Mouse (Mus musculus) limb, embryonic 13.5 days (tissue): ENCODE data around the gene Foxk2. TPM values are rescaled to one million over a fixed set of nuclear protein-coding genes. Genes with fewer than 3 reads are reported as not detected.

Source experiments
- ATAC-seq: fragments of 200-750 bp; cut with Nextera tagmentation; 2 replicates; pipeline ENCODE4 v1.8.0; 2017; ENCODE audit warnings: low read depth, moderate number of reproducible peaks, moderate TSS enrichment; ENCODE audit not compliant: low FRiP score
- H3K27ac ChIP-seq: fragments of 300-500 bp; sonication (generic); 2 replicates; pipeline ENCODE4 v1.5.1; 2015; ENCODE audit warnings: inconsistent platforms, mild to moderate bottlenecking, moderate library complexity
- H3K27me3 ChIP-seq: fragments of 300-500 bp; sonication (generic); 2 replicates; pipeline ENCODE4 v1.6.1; 2015; ENCODE audit warnings: mild to moderate bottlenecking, inconsistent platforms
- H3K36me3 ChIP-seq: fragments of 300-500 bp; sonication (generic); 2 replicates; pipeline ENCODE4 v1.6.1; 2015; ENCODE audit warnings: inconsistent platforms, mild to moderate bottlenecking, moderate library complexity
- H3K4me1 ChIP-seq: fragments of 300-500 bp; sonication (generic); 2 replicates; pipeline ENCODE4 v1.6.1; 2015; ENCODE audit warnings: inconsistent platforms
- H3K4me2 ChIP-seq: fragments of 300-500 bp; sonication (generic); replicated peaks from 2 replicates; pipeline ENCODE4 v1.6.1; 2015; ENCODE audit warnings: inconsistent platforms, mild to moderate bottlenecking, moderate library complexity
- H3K4me3 ChIP-seq: fragments of 300-500 bp; sonication (generic); 2 replicates; pipeline ENCODE4 v1.5.1; 2015; ENCODE audit warnings: moderate library complexity, mild to moderate bottlenecking, inconsistent platforms
- H3K9ac ChIP-seq: fragments of 300-500 bp; sonication (generic); 2 replicates; pipeline ENCODE4 v1.6.1; 2015; ENCODE audit warnings: mild to moderate bottlenecking, inconsistent platforms
- H3K9me3 ChIP-seq: fragments of 300-500 bp; sonication (generic); 2 replicates; pipeline ENCODE4 v1.6.1; 2016; ENCODE audit warnings: inconsistent platforms
- WGBS: fragments of 180-500 bp; shearing (Covaris S2); methylation state at CpG from one replicate; pipeline ENCODE4 v1.1.7; 2015; 5-methylcytosine and 5-hydroxymethylcytosine counted together
- polyA plus RNA-seq: library from polyadenylated mRNA; unstranded; fragments of >200 nt; fragmentation: Nextera tagmentation; extraction: Ambion mirVana; gene quantifications from 2 replicates; pipeline ENCODE4 v1.2.1, GENCODE M21; 2015

Gene Foxk2
- 8.9 and 9.2 TPM in 2 replicates for polyA plus RNA-seq

DNA sequence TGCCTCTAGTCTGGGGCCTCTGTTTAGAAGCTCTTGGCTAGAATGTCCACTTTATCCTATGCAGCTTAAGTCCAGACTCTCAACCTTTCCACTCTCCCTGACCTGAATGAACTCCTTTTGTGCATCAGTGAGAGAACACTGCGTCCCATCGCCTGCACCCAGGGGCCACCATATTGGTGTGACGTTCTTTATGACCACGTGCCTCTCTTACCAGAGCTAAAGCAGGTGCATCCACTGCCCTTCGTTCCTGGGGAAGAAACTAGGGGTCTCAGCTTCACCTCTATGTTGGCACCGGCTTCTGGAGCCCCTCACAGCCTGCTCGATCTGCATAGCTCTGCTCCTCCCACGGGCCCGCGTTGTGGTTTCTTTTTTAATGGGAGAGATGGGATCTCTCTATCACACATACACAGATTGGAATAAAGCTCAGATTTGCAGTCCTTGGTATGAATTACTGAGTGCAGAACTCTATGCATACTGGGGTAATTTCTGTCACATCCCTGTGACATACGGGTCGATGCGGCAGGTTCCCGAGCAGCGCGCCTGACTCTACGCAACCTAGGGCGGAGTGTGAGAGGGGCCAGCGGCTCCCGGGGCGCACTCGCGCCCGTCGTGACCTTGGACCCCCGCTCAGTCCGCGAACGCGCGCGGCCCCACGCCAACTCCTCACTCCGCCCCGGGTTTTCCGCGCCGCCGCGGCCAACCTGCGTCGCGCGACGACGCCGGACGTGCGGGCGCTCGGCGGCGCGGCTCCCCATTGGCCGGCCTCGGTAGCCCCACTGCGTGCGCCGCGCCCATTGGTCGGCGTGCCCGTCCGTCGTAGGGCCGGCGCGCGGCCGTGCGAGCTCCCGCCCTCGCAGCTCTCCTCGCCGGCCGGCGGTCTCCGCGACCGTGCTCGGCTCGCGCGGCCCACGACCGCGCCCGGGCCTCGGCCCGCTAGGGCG is at the start of gene Foxk2:
Foxk2 (plus strand) TSS at position 831 of the 941 bp plus-strand sequence.
- Histone ChIP-seq H3K4me2 (peak within 1 kb of the TSS; percentile 93), H3K36me3 (peaks cover 50% of the 10 kb centered on the region), H3K27ac (peak within 1 kb of the TSS; percentile 76), H3K9me3 (no peaks in the 10 kb centered on the region), H3K4me1 (peaks cover 24% of the 10 kb centered on the region), H3K4me3 (peak within 1 kb of the TSS; percentile 99), H3K9ac (peak within 1 kb of the TSS; percentile 98), H3K27me3 (no peaks in the 10 kb centered on the region)
- peak; percentile 98 for ATAC-seq
- under 1% methylated on average over 78 of the region's 91 CpGs for WGBS

- 93% methylated on average over 3 of the region's 3 CpGs for WGBS
- no peak overlapping the region for H3K4me3 ChIP-seq
- H3K9ac ChIP-seq = no peak overlapping the region
- H3K27ac ChIP-seq = no peak overlapping the region
- H3K9me3 ChIP-seq = no peaks in the 10 kb centered on the region
- H3K27me3 ChIP-seq = no peaks in the 10 kb centered on the region
- no peak overlapping the region for H3K4me2 ChIP-seq
- ATAC-seq = no peak
- H3K36me3 ChIP-seq = peaks cover 69% of the 10 kb centered on the region
- H3K4me1 ChIP-seq = no peaks in the 10 kb centered on the region
These were observed 43.0 kb upstream of the Foxk2 start for GRCm38 (mm10) chr11:121216831-121217230.

DNA sequence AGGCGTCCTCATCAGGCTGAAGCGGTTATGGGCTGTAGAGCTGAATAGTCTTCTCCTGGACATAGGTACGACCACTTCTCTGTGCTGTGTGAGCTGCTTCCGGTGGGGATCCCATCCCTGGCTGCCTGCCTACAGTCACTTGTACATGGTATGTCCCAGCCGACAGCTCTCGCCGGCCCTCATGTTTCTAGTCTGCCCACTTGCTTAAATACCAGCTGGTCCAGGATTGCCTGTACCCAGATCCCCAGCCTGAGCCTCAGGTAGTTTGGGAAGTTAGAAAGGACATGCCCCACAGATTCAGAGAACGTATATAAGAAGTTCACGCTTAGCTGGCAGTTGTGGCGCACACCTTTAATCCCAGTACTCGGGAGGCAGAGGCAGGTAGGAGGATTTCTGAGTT is 40.0 kb upstream of the Foxk2 start:
- H3K9me3 ChIP-seq = no peaks in the 10 kb centered on the region
- no peaks in the 10 kb centered on the region for H3K27me3 ChIP-seq
- H3K4me3 ChIP-seq = no peak overlapping the region
- 89% methylated on average over 11 of the region's 11 CpGs for WGBS
- no peak overlapping the region for H3K9ac ChIP-seq
- no peaks in the 10 kb centered on the region for H3K4me1 ChIP-seq
- ATAC-seq = no peak
- H3K27ac ChIP-seq = no peak overlapping the region
- H3K4me2 ChIP-seq = no peak overlapping the region
- H3K36me3 ChIP-seq = peaks cover 84% of the 10 kb centered on the region

DNA sequence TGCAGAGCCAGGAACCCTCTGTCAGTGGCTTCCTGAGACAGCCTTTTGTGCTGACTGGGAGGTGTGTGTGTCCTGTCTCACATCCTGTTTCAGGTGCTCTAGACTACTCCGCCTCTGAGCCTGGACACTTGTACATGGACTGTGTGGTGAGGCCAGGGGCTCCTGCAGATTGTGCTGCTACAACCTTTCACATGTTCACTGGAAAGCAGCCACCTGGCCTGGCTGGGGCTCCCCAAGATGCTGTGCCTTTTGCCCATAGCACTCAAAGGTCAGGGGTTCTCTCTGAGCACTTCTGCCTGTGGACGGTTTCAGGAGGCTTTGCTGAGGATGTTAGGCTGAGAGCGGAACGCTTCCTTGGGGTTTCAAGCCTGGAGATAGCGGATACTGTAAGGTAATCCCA is 39.0 kb upstream of the Foxk2 start:
- Histone ChIP-seq H3K9me3 (no peaks in the 10 kb centered on the region), H3K4me2 (no peak overlapping the region), H3K4me1 (no peaks in the 10 kb centered on the region), H3K36me3 (peaks cover 92% of the 10 kb centered on the region), H3K9ac (no peak overlapping the region), H3K27ac (no peak overlapping the region), H3K27me3 (no peaks in the 10 kb centered on the region), H3K4me3 (no peak overlapping the region)
- no peak for ATAC-seq
- WGBS = 90% methylated on average over 5 of the region's 5 CpGs

- no peaks in the 10 kb centered on the region for H3K27me3 ChIP-seq
- 88% methylated on average over 6 of the region's 6 CpGs for WGBS
- H3K9me3 ChIP-seq = no peaks in the 10 kb centered on the region
- no peak overlapping the region for H3K9ac ChIP-seq
- H3K4me1 ChIP-seq = no peaks in the 10 kb centered on the region
- no peak overlapping the region for H3K27ac ChIP-seq
- peaks cover 92% of the 10 kb centered on the region for H3K36me3 ChIP-seq
- no peak for ATAC-seq
- H3K4me2 ChIP-seq = no peak overlapping the region
- H3K4me3 ChIP-seq = no peak overlapping the region
These were observed 38.3 kb upstream of the Foxk2 start for GRCm38 (mm10) chr11:121221321-121222010.

- no peaks in the 10 kb centered on the region for H3K9me3 ChIP-seq
- peaks cover 40% of the 10 kb centered on the region for H3K36me3 ChIP-seq
- H3K27me3 ChIP-seq = no peaks in the 10 kb centered on the region
- 24% methylated on average over 21 of the region's 21 CpGs for WGBS
- H3K4me3 ChIP-seq = peak overlapping the region; percentile 77
- peak overlapping the region; percentile 72; the same call in 1 of the 2 replicates for H3K27ac ChIP-seq
- H3K9ac ChIP-seq = peak overlapping the region; percentile 79
- H3K4me2 ChIP-seq = peak overlapping the region; percentile 87
- no peak for ATAC-seq
- peaks cover 10% of the 10 kb centered on the region for H3K4me1 ChIP-seq
These were observed 31.4 kb upstream of the Foxk2 start for GRCm38 (mm10) chr11:121228129-121229017.

GRCm38 (mm10) chr11:121229018-121229439 is 30.8 kb upstream of the Foxk2 start, which contains the start of gene Cybc1:
TSS of gene Cybc1 (minus strand) at chr11:121229322.
- peak within 1 kb of the TSS; percentile 72; the same call in 1 of the 2 replicates for H3K27ac ChIP-seq
- under 1% methylated on average over 23 of the region's 23 CpGs for WGBS
- ATAC-seq = peak; percentile 87

DNA sequence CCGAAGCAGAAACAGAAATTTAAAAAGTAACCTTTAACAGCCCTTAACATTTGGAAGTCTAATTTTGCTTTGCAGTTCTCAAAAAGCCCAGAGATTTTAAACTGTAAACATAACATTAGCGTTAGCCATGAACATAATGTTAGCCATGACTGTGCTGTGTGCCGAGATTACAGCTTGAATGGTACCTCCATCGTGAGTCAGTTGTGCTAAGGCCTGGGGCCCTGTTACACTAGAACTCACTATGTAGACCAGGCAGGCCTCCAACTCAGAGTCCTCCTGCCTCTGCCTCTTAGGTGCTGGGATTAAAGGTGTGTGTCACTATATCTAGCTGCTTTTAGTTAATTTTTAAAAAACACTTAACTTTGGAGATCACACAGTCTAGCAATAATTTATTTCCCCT is 28.6 kb upstream of the Foxk2 start:
- Histone ChIP-seq H3K9ac (no peak overlapping the region), H3K27ac (no peak overlapping the region), H3K9me3 (no peaks in the 10 kb centered on the region), H3K4me2 (no peak overlapping the region), H3K36me3 (peaks cover 12% of the 10 kb centered on the region; the same call in 1 of the 2 replicates), H3K4me1 (peaks cover 16% of the 10 kb centered on the region), H3K27me3 (no peaks in the 10 kb centered on the region), H3K4me3 (no peak overlapping the region)
- 79% methylated on average over 4 of the region's 4 CpGs for WGBS
- ATAC-seq = no peak

More at GRCm38 (mm10) chr11:121229018-121229439, 30.8 kb upstream of the Foxk2 start, which contains the start of gene Cybc1:
- Histone ChIP-seq H3K36me3 (peaks cover 33% of the 10 kb centered on the region), H3K9ac (peak within 1 kb of the TSS; percentile 79), H3K4me3 (peak within 1 kb of the TSS; percentile 77), H3K9me3 (no peaks in the 10 kb centered on the region), H3K4me1 (peaks cover 10% of the 10 kb centered on the region), H3K27me3 (no peaks in the 10 kb centered on the region), H3K4me2 (peak within 1 kb of the TSS; percentile 87)

GRCm38 (mm10) chr11:121231628-121232291 is 28.0 kb upstream of the Foxk2 start:
- ATAC-seq = no peak
- Histone ChIP-seq H3K9ac (no peak overlapping the region), H3K9me3 (no peaks in the 10 kb centered on the region), H3K4me2 (no peak overlapping the region), H3K36me3 (peaks cover 6% of the 10 kb centered on the region; the same call in 1 of the 2 replicates), H3K4me1 (peaks cover 18% of the 10 kb centered on the region), H3K4me3 (no peak overlapping the region), H3K27ac (no peak overlapping the region), H3K27me3 (no peaks in the 10 kb centered on the region)
- WGBS = 58% methylated on average over 4 of the region's 4 CpGs

DNA sequence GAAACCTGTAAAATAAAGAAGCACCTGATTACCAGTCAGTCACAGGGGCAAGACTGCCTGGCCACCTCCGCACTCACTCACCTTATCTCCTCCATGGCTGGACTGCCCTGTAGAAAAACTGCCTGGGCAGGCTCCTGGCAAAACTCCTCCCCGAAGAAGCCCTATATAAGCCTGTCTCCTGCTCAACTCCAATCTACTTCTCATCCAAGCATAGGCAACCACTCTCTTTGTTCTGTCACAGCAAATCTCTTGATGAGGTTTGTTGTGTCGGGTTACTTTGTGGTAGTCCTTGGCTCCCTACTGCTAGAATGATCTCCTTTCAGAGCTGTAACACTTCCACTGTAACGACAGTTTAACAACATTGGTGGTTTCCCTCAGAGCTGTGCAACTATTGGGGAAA is 27.1 kb upstream of the Foxk2 start:
- no peaks in the 10 kb centered on the region for H3K27me3 ChIP-seq
- H3K4me3 ChIP-seq = no peak overlapping the region
- no peak overlapping the region for H3K9ac ChIP-seq
- H3K27ac ChIP-seq = no peak overlapping the region
- no peaks in the 10 kb centered on the region for H3K36me3 ChIP-seq
- no peak overlapping the region for H3K4me2 ChIP-seq
- ATAC-seq = no peak
- WGBS = 32% methylated on average over 4 of the region's 4 CpGs
- H3K4me1 ChIP-seq = peaks cover 16% of the 10 kb centered on the region
- no peaks in the 10 kb centered on the region for H3K9me3 ChIP-seq
